Mouse (Mus musculus): ENCODE results near the gene Tldc1. TPM values are rescaled to one million over a fixed set of nuclear protein-coding genes. Genes with fewer than 3 reads are reported as not detected.

Gene Tldc1
- polyA plus RNA-seq (2012; rRNA removed) = 4.4 and 4.6 TPM in 2 replicates

GRCm38 (mm10) chr8:119778263-119778662, at the start of gene Tldc1:
Gene Tldc1, minus strand, starts transcription at chr8:119778416.

Other genes with a start within 250 kb of the Tldc1 start
- 29.0 and 31.0 TPM in 2 replicates for gene Mbtps1, start 219.7 kb downstream of the Tldc1 start, polyA plus RNA-seq (2012; rRNA removed)
- 7.0 and 8.1 TPM in 2 replicates for gene Hsdl1, start 203.2 kb downstream of the Tldc1 start, polyA plus RNA-seq (2012; rRNA removed)
- gene Dnaaf1, start 203.2 kb downstream of the Tldc1 start, polyA plus RNA-seq (2012; rRNA removed) = 0.01 and 0.06 TPM in 2 replicates
- 3.9 and 4.3 TPM in 2 replicates for gene Taf1c, start 173.2 kb downstream of the Tldc1 start, polyA plus RNA-seq (2012; rRNA removed)
- gene Adad2, start 165.7 kb downstream of the Tldc1 start, polyA plus RNA-seq (2012; rRNA removed) = not detected in 2 replicates
- 0.01 TPM in 1 of 2 replicates, not detected in the other for gene Kcng4, start 142.7 kb downstream of the Tldc1 start, polyA plus RNA-seq (2012; rRNA removed)
- 3.5 and 4.1 TPM in 2 replicates for gene Wfdc1, start 112.1 kb downstream of the Tldc1 start, polyA plus RNA-seq (2012; rRNA removed)
- gene Atp2c2, start 78.4 kb downstream of the Tldc1 start, polyA plus RNA-seq (2012; rRNA removed) = 0.05 and 0.10 TPM in 2 replicates
- gene Cotl1, start 62.1 kb upstream of the Tldc1 start, polyA plus RNA-seq (2012; rRNA removed) = 70.3 and 70.8 TPM in 2 replicates
- gene Klhl36, start 83.8 kb upstream of the Tldc1 start, polyA plus RNA-seq (2012; rRNA removed) = 4.7 TPM in 2 replicates
- 33.0 and 37.5 TPM in 2 replicates for gene Usp10, start 131.9 kb upstream of the Tldc1 start, polyA plus RNA-seq (2012; rRNA removed)
- gene Gm20388, start 132.4 kb upstream of the Tldc1 start, polyA plus RNA-seq (2012; rRNA removed) = 8.0 and 8.9 TPM in 2 replicates
- gene Crispld2, start 214.0 kb upstream of the Tldc1 start, polyA plus RNA-seq (2012; rRNA removed) = 2.8 and 4.1 TPM in 2 replicates

All from liver, embryonic 18 days (tissue).